Mouse (Mus musculus) MN1 (cell line): ENCODE measurements around the gene Cd59a.

Experiments used
- DNase-seq: peaks from one replicate; pipeline ENCODE4 v3.0.0-alpha.2; 2016; ENCODE audit warnings: low spot score

Cd59a gene

DNA sequence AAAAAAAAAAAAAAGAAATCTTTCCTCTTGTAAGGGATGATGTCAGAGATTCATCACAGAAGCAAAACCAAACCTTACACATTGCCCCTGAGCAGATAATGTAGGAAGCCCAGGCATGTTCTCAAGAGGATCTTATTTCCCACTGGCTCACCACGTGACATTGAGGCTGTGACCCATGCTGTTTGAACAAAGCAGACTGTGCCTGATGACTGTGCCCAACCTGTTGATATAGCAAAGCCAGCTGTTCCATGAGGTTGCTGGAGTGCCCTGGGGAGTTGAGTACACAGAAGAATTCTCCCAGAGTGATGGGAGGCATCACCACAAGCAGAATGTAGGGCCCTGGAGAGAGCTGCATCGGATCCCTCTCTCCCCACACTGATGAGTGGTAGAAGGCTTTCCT is 40.3 kb downstream of the Cd59a start:
- DNase-seq, result no peak

- no peak for DNase-seq
Observed at GRCm38 (mm10) chr2:104142140-104142539, 46.5 kb downstream of the Cd59a start.

DNA sequence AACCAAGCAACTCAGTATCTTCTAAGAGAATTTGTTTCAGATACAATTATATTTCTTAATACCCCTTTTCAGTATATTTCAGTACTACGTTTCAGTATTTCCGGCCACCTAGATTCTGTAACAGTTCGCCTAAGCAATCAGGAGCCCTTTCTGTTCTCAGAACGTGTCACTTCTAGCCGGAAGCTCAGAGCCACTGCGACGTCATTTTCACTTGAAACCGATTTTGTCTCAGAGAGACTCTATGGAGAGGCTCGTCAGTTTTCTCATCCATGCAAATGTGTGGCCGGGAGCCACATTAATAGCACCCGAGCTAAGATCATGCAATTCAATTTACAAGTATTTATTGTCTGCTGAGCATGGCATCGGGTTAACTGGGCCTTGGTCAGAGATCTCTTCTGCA is 48.4 kb downstream of the Cd59a start:
- no peak for DNase-seq

GRCm38 (mm10) chr2:104145983-104146382 is 50.4 kb downstream of the Cd59a start:
- DNase-seq, result peak; percentile 67

- no peak for DNase-seq
Observed at GRCm38 (mm10) chr2:104147910-104148561, 52.4 kb downstream of the Cd59a start.

GRCm38 (mm10) chr2:104150608-104151397 is 55.2 kb downstream of the Cd59a start:
- no peak for DNase-seq

DNA sequence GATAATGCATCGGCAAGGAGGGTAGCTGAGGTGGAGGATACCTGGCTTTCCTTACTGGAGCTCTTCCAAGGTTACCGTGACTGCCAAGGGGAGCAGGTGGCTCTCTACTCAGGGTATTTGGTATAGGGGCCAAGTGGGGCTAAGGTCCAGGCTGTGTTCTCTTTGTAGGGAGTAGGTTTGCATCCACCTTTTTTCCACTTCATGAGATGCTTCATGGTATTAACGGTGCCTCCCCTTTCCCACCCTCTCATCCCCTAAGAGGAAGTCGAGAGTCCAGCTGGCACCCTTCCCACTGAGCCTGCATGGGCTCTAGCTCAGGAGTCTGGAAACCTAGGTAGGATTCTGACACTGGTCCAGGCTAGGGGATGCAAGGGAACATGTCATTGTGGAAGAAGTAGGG is 57.7 kb downstream of the Cd59a start:
- DNase-seq, result no peak

- DNase-seq, result no peak
Observed at GRCm38 (mm10) chr2:104153876-104154275, 58.3 kb downstream of the Cd59a start.

GRCm38 (mm10) chr2:104157831-104158230 is 62.2 kb downstream of the Cd59a start:
- no peak for DNase-seq

DNA sequence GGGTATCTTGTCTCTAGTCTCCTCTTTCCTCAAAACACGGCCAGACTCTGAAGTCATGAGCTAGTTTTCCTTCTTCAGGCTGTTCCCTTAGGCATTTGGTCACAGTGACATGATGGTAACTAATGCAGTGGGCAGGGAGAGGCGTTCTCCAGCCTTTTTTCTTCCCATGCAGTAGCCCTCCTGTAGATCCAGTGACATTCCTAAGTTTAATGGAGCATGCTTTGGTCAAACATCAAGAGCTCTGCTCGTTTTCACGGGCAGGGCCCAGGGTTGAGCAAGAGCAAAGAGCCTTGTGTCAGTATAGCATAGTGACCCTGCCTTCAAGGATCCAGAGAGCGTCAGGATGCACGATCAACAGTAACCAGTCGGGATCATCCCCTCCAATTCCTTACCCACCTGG is 67.8 kb downstream of the Cd59a start:
- no peak for DNase-seq

DNA sequence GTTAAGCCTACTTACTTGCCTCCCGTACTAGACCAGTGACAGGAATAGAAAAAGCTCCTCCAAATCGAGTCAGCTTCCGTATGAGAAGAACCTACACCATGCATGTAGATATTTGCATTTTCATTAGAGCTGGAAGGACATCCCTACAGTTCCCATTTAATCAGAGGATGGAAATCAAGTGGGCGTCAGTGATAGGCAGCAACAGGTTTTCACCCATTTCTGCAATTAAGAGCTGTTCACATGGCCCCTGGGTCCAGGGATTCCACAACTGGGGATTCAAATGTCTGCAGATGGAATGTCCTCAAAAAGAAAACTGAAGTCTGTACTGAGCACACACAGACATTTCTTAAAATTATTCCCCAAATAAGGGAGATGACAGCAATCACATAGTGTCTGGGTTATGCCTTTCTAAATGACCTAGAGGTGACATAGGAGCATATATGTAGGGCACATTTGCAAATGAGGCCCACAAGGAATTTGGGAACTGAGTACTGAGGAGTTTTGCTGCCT is 68.4 kb downstream of the Cd59a start:
- no peak for DNase-seq
